Mouse (Mus musculus): ENCODE results near the gene Slc16a10. TPM values are rescaled to one million over a fixed set of nuclear protein-coding genes. Genes with fewer than 3 reads are reported as not detected.

Slc16a10 gene
- polyA plus RNA-seq, 1 experiment from 2014 or later: 3.3 TPM

GRCm38 (mm10) chr10:40102166-40102565 lies 39.9 kb downstream of the Slc16a10 start:
- Histone ChIP-seq H3K4me1 (no peaks in the 10 kb centered on the region), H3K27ac (replicated peaks) (no peak overlapping the region), H3K9ac (replicated peaks) (no peak overlapping the region), H3K4me2 (replicated peaks) (no peak overlapping the region), H3K27me3 (no peaks in the 10 kb centered on the region), H3K9me3 (no peaks in the 10 kb centered on the region), H3K4me3 (no peak overlapping the region), H3K36me3 (no peaks in the 10 kb centered on the region)
- 90% methylated on average over 3 of the region's 3 CpGs for WGBS
- ATAC-seq (replicated peaks): no peak

GRCm38 (mm10) chr10:40098441-40098840 lies 43.6 kb downstream of the Slc16a10 start:
- 85% methylated on average over 1 of the region's 1 CpGs for WGBS
- no peaks in the 10 kb centered on the region for H3K27me3 ChIP-seq

GRCm38 (mm10) chr10:40097519-40097918 lies 44.5 kb downstream of the Slc16a10 start:
- WGBS: 78% methylated on average over 4 of the region's 4 CpGs
- Histone ChIP-seq H3K27ac (replicated peaks) (no peak overlapping the region), H3K9ac (replicated peaks) (no peak overlapping the region), H3K36me3 (no peaks in the 10 kb centered on the region), H3K4me3 (no peak overlapping the region), H3K9me3 (no peaks in the 10 kb centered on the region), H3K4me2 (replicated peaks) (no peak overlapping the region), H3K4me1 (no peaks in the 10 kb centered on the region), H3K27me3 (no peaks in the 10 kb centered on the region)
- ATAC-seq (replicated peaks): no peak

More at GRCm38 (mm10) chr10:40098441-40098840, 43.6 kb downstream of the Slc16a10 start:
- Histone ChIP-seq H3K4me2 (replicated peaks) (no peak overlapping the region), H3K36me3 (no peaks in the 10 kb centered on the region), H3K9ac (replicated peaks) (no peak overlapping the region), H3K27ac (replicated peaks) (no peak overlapping the region), H3K9me3 (no peaks in the 10 kb centered on the region), H3K4me1 (no peaks in the 10 kb centered on the region), H3K4me3 (no peak overlapping the region)
- ATAC-seq (replicated peaks): no peak

GRCm38 (mm10) chr10:40094752-40095151 lies 47.3 kb downstream of the Slc16a10 start:
- Histone ChIP-seq H3K27me3 (no peaks in the 10 kb centered on the region), H3K9me3 (no peaks in the 10 kb centered on the region), H3K36me3 (no peaks in the 10 kb centered on the region), H3K4me3 (no peak overlapping the region), H3K27ac (replicated peaks) (no peak overlapping the region), H3K4me2 (replicated peaks) (no peak overlapping the region), H3K9ac (replicated peaks) (no peak overlapping the region), H3K4me1 (no peaks in the 10 kb centered on the region)
- whole genome bisulfite sequencing: 75% methylated on average over 2 of the region's 2 CpGs
- no peak for ATAC-seq (replicated peaks)

GRCm38 (mm10) chr10:40093526-40093925 lies 48.5 kb downstream of the Slc16a10 start:
- Histone ChIP-seq H3K9me3 (no peaks in the 10 kb centered on the region), H3K27ac (replicated peaks) (no peak overlapping the region), H3K4me1 (no peaks in the 10 kb centered on the region), H3K9ac (replicated peaks) (no peak overlapping the region), H3K4me2 (replicated peaks) (no peak overlapping the region), H3K4me3 (no peak overlapping the region), H3K27me3 (no peaks in the 10 kb centered on the region), H3K36me3 (no peaks in the 10 kb centered on the region)
- ATAC-seq (replicated peaks): no peak

GRCm38 (mm10) chr10:40091455-40091854 lies 50.6 kb downstream of the Slc16a10 start:
- H3K27ac ChIP-seq (replicated peaks): no peak overlapping the region
- H3K36me3 ChIP-seq: no peaks in the 10 kb centered on the region
- no peaks in the 10 kb centered on the region for H3K27me3 ChIP-seq
- ATAC-seq (replicated peaks): no peak
- H3K4me1 ChIP-seq: no peaks in the 10 kb centered on the region
- 86% methylated on average over 2 of the region's 2 CpGs for WGBS
- H3K9me3 ChIP-seq: no peaks in the 10 kb centered on the region
- no peak overlapping the region for H3K4me3 ChIP-seq
- no peak overlapping the region for H3K4me2 ChIP-seq (replicated peaks)
- no peak overlapping the region for H3K9ac ChIP-seq (replicated peaks)

GRCm38 (mm10) chr10:40090504-40091428 lies 51.3 kb downstream of the Slc16a10 start:
- H3K4me3 ChIP-seq: no peak overlapping the region
- no peaks in the 10 kb centered on the region for H3K27me3 ChIP-seq
- H3K4me1 ChIP-seq: no peaks in the 10 kb centered on the region
- no peak overlapping the region for H3K4me2 ChIP-seq (replicated peaks)
- H3K9me3 ChIP-seq: no peaks in the 10 kb centered on the region
- WGBS: 77% methylated on average over 11 of the region's 11 CpGs
- H3K27ac ChIP-seq (replicated peaks): no peak overlapping the region
- no peaks in the 10 kb centered on the region for H3K36me3 ChIP-seq
- no peak for ATAC-seq (replicated peaks)
- H3K9ac ChIP-seq (replicated peaks): no peak overlapping the region

GRCm38 (mm10) chr10:40084332-40085093 lies 57.5 kb downstream of the Slc16a10 start:
- Histone ChIP-seq H3K27me3 (no peaks in the 10 kb centered on the region), H3K36me3 (no peaks in the 10 kb centered on the region), H3K4me3 (no peak overlapping the region), H3K9ac (replicated peaks) (no peak overlapping the region), H3K27ac (replicated peaks) (no peak overlapping the region), H3K4me1 (peaks cover 6% of the 10 kb centered on the region), H3K9me3 (no peaks in the 10 kb centered on the region), H3K4me2 (replicated peaks) (no peak overlapping the region)
- whole genome bisulfite sequencing: 65% methylated on average over 12 of the region's 12 CpGs
- ATAC-seq (replicated peaks): no peak

GRCm38 (mm10) chr10:40083556-40083955 lies 58.5 kb downstream of the Slc16a10 start:
- no peak for ATAC-seq (replicated peaks)
- no peak overlapping the region for H3K4me3 ChIP-seq
- H3K4me2 ChIP-seq (replicated peaks): no peak overlapping the region
- H3K27ac ChIP-seq (replicated peaks): no peak overlapping the region
- no peaks in the 10 kb centered on the region for H3K27me3 ChIP-seq
- no peak overlapping the region for H3K9ac ChIP-seq (replicated peaks)
- H3K9me3 ChIP-seq: no peaks in the 10 kb centered on the region
- no peaks in the 10 kb centered on the region for H3K36me3 ChIP-seq
- H3K4me1 ChIP-seq: peaks cover 6% of the 10 kb centered on the region
- WGBS: 86% methylated on average over 4 of the region's 4 CpGs

- Histone ChIP-seq H3K9ac (replicated peaks) (no peak overlapping the region), H3K27me3 (no peaks in the 10 kb centered on the region), H3K4me1 (peaks cover 6% of the 10 kb centered on the region), H3K27ac (replicated peaks) (no peak overlapping the region), H3K4me2 (replicated peaks) (no peak overlapping the region), H3K9me3 (no peaks in the 10 kb centered on the region), H3K36me3 (no peaks in the 10 kb centered on the region), H3K4me3 (no peak overlapping the region)
- no peak for ATAC-seq (replicated peaks)
- 89% methylated on average over 7 of the region's 7 CpGs for WGBS
Measured at GRCm38 (mm10) chr10:40082668-40083067, 59.4 kb downstream of the Slc16a10 start.

- Histone ChIP-seq H3K9me3 (no peaks in the 10 kb centered on the region), H3K9ac (replicated peaks) (no peak overlapping the region), H3K27ac (replicated peaks) (no peak overlapping the region), H3K4me1 (peaks cover 13% of the 10 kb centered on the region), H3K36me3 (no peaks in the 10 kb centered on the region), H3K4me2 (replicated peaks) (no peak overlapping the region), H3K27me3 (no peaks in the 10 kb centered on the region), H3K4me3 (no peak overlapping the region)
- ATAC-seq (replicated peaks): no peak
- 78% methylated on average over 10 of the region's 10 CpGs for WGBS
Measured at GRCm38 (mm10) chr10:40080533-40080932, 61.5 kb downstream of the Slc16a10 start.

- no peak overlapping the region for H3K4me3 ChIP-seq
- H3K27me3 ChIP-seq: no peaks in the 10 kb centered on the region
- no peak overlapping the region for H3K4me2 ChIP-seq (replicated peaks)
- peaks cover 10% of the 10 kb centered on the region for H3K4me1 ChIP-seq
- no peaks in the 10 kb centered on the region for H3K36me3 ChIP-seq
- H3K9ac ChIP-seq (replicated peaks): no peak overlapping the region
- no peak for ATAC-seq (replicated peaks)
- WGBS: 83% methylated on average over 2 of the region's 2 CpGs
- no peak overlapping the region for H3K27ac ChIP-seq (replicated peaks)
- no peaks in the 10 kb centered on the region for H3K9me3 ChIP-seq
Measured at GRCm38 (mm10) chr10:40079256-40079655, 62.8 kb downstream of the Slc16a10 start.

Measured in forebrain, embryonic 15.5 days (tissue).